Mouse (Mus musculus): ENCODE measurements at regions not wholly inside any gene's neighbourhood (a gene's known extent, or its start where the extent isn't known, plus 50 kb on each side); places are given as distances from the start of the nearest gene placed in this dataset.

DNA sequence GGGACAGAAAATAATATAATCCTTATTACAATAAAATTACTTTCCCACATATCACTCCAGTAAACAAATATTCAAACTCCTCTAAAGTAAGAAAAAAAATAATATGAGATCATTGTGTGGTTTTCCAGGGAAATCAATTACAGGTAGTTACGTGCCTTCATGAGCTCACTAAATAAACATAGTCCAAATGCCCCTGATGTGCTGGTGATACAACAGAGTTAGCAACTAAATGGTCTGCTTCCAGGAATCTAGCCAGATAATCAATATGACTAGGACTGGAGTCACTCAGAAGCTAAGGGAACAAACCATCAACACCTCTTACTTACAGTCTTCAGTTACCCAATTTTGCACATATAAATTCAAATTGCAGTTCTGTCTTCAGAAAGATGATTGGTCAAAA lies 267.2 kb downstream of the Basp1 start:
- TF ChIP-seq ZC3H11A (IDR thresholded peaks at IDR 0.05; ENCODE audit: borderline replicate concordance, low read depth, low read length), result no peak
- no peak for TF ChIP-seq ZNF384 (IDR thresholded peaks at IDR 0.05; ENCODE audit: low read depth, low read length)
- TF ChIP-seq MAFK (IDR thresholded peaks at IDR 0.05; ENCODE audit: insufficient read depth, low read depth, low read length), result no peak
- no peak for TF ChIP-seq HCFC1 (IDR thresholded peaks at IDR 0.05; ENCODE audit: borderline replicate concordance, insufficient read depth, low read length)
